Mouse (Mus musculus) lung, postnatal 0 days (tissue): ENCODE results near the gene Usp50. TPM values are rescaled to one million over a fixed set of nuclear protein-coding genes. Genes with fewer than 3 reads are reported as not detected.

Experiments used
- ATAC-seq: fragments of 200-750 bp; cut with Nextera tagmentation; 2 replicates; pipeline ENCODE4 v1.8.0; 2017; ENCODE audit warnings: moderate library complexity
- DNase-seq: peaks from one replicate; pipeline ENCODE4 v3.0.0-alpha.2; 2016; ENCODE audit warnings: low spot score
- H3K27ac ChIP-seq: fragments of 300-500 bp; sonication (generic); 2 replicates; pipeline ENCODE4 v1.5.1; 2014; ENCODE audit warnings: antibody characterized with exemption, mild to moderate bottlenecking, low read length, mixed read lengths
- H3K27me3 ChIP-seq: fragments of 300-500 bp; sonication (generic); replicated peaks from 2 replicates; pipeline ENCODE4 v1.6.1; 2014; ENCODE audit warnings: low read length, mixed read lengths; ENCODE audit not compliant: insufficient read depth
- H3K36me3 ChIP-seq: fragments of 300-500 bp; sonication (generic); 2 replicates; pipeline ENCODE4 v1.6.1; 2014; ENCODE audit warnings: low read length, mixed read lengths; ENCODE audit not compliant: insufficient read depth
- H3K4me1 ChIP-seq: fragments of 300-500 bp; sonication (generic); 2 replicates; pipeline ENCODE4 v1.6.1; 2014; ENCODE audit warnings: antibody characterized with exemption, low read depth, low read length, mixed read lengths; ENCODE audit not compliant: insufficient read depth
- H3K4me2 ChIP-seq: fragments of 300-500 bp; sonication (generic); replicated peaks from 2 replicates; pipeline ENCODE4 v1.6.1; 2014; ENCODE audit warnings: low read depth, mild to moderate bottlenecking, low read length, moderate library complexity, mixed read lengths
- H3K4me3 ChIP-seq: fragments of 300-500 bp; sonication (generic); 2 replicates; pipeline ENCODE4 v1.5.1; 2014; ENCODE audit warnings: low read depth, low read length
- H3K9ac ChIP-seq: fragments of 300-500 bp; sonication (generic); replicated peaks from 2 replicates; pipeline ENCODE4 v1.6.1; 2014; ENCODE audit warnings: low read depth, mild to moderate bottlenecking
- H3K9me3 ChIP-seq: fragments of 300-500 bp; sonication (generic); 2 replicates; pipeline ENCODE4 v1.6.1; 2016; ENCODE audit warnings: low read length, mixed read lengths
- CTCF ChIP-seq: IDR thresholded peaks from 2 replicates; pipeline ENCODE4 v1.5.1; 2016; ENCODE audit warnings: antibody characterized with exemption, mild to moderate bottlenecking
- EP300 ChIP-seq: IDR thresholded peaks from 2 replicates; pipeline ENCODE4 v1.6.1; 2016; ENCODE audit warnings: antibody characterized with exemption, mild to moderate bottlenecking, control low read depth
- WGBS: fragments of 180-500 bp; shearing (Covaris S2); extraction: QIAGEN DNeasy Blood & Tissue Kit; methylation state at CpG from one replicate; pipeline ENCODE4 v1.1.7; 2014; 5-methylcytosine and 5-hydroxymethylcytosine counted together
- polyA plus RNA-seq: library from polyadenylated mRNA; unstranded; fragments of >200 nt; fragmentation: Nextera tagmentation; extraction: Ambion mirVana; gene quantifications from 2 replicates; pipeline ENCODE4 v1.2.1, GENCODE M21; 2015

Usp50 gene
- polyA plus RNA-seq, 1 experiment from 2014 or later, result 1.6 TPM

- TF ChIP-seq CTCF (no peak), EP300 (no peak)
- no peaks in the 10 kb centered on the region for H3K27me3 ChIP-seq
- DNase-seq, result no peak
- H3K27ac ChIP-seq, result no peak overlapping the region
- no peak overlapping the region for H3K9ac ChIP-seq
- no peak for ATAC-seq
- no peak overlapping the region for H3K4me3 ChIP-seq
- H3K4me2 ChIP-seq, result no peak overlapping the region
- H3K4me1 ChIP-seq, result no peaks in the 10 kb centered on the region
- no peaks in the 10 kb centered on the region for H3K9me3 ChIP-seq
- WGBS, result 54% methylated on average over 4 of the region's 4 CpGs
- H3K36me3 ChIP-seq, result no peaks in the 10 kb centered on the region
Observed at GRCm38 (mm10) chr2:126775951-126776350, 7.3 kb downstream of the Usp50 start.

- no peak overlapping the region for H3K27ac ChIP-seq
- H3K4me3 ChIP-seq, result no peak overlapping the region
- no peaks in the 10 kb centered on the region for H3K36me3 ChIP-seq
- 76% methylated on average over 5 of the region's 5 CpGs for WGBS
- no peak for ATAC-seq
- TF ChIP-seq CTCF (no peak), EP300 (no peak)
- H3K4me1 ChIP-seq, result no peaks in the 10 kb centered on the region
- H3K27me3 ChIP-seq, result no peaks in the 10 kb centered on the region
- H3K9ac ChIP-seq, result no peak overlapping the region
- no peak for DNase-seq
- H3K4me2 ChIP-seq, result no peak overlapping the region
- H3K9me3 ChIP-seq, result no peaks in the 10 kb centered on the region
Observed at GRCm38 (mm10) chr2:126772217-126772616, 11.1 kb downstream of the Usp50 start.

GRCm38 (mm10) chr2:126769431-126770181 is 13.7 kb downstream of the Usp50 start:
- 56% methylated on average over 19 of the region's 19 CpGs for WGBS
- Histone ChIP-seq H3K27ac (no peak overlapping the region), H3K4me1 (no peaks in the 10 kb centered on the region), H3K36me3 (no peaks in the 10 kb centered on the region), H3K9me3 (no peaks in the 10 kb centered on the region), H3K9ac (no peak overlapping the region), H3K4me3 (no peak overlapping the region), H3K27me3 (no peaks in the 10 kb centered on the region), H3K4me2 (no peak overlapping the region)
- DNase-seq, result no peak
- TF ChIP-seq CTCF, result no peak
- TF ChIP-seq EP300, result no peak
- ATAC-seq, result no peak

- 63% methylated on average over 4 of the region's 4 CpGs for WGBS
Observed at GRCm38 (mm10) chr2:126768194-126768593, 15.1 kb downstream of the Usp50 start.

GRCm38 (mm10) chr2:126767599-126767998 is 15.7 kb downstream of the Usp50 start:
- Histone ChIP-seq H3K27ac (no peak overlapping the region), H3K27me3 (no peaks in the 10 kb centered on the region), H3K36me3 (peaks cover 1% of the 10 kb centered on the region), H3K9me3 (no peaks in the 10 kb centered on the region), H3K4me2 (no peak overlapping the region), H3K4me1 (no peaks in the 10 kb centered on the region), H3K4me3 (no peak overlapping the region), H3K9ac (no peak overlapping the region)
- ATAC-seq (no peak), DNase-seq (no peak)
- TF ChIP-seq CTCF, result peak; percentile 25
- no peak for TF ChIP-seq EP300
- WGBS, result 93% methylated on average over 3 of the region's 3 CpGs

More at GRCm38 (mm10) chr2:126768194-126768593, 15.1 kb downstream of the Usp50 start:
- no peaks in the 10 kb centered on the region for H3K4me1 ChIP-seq
- H3K27ac ChIP-seq, result no peak overlapping the region
- DNase-seq (no peak), ATAC-seq (no peak)
- TF ChIP-seq EP300, result no peak
- TF ChIP-seq CTCF, result peak; percentile 36
- no peaks in the 10 kb centered on the region for H3K9me3 ChIP-seq
- H3K4me3 ChIP-seq, result no peak overlapping the region
- no peaks in the 10 kb centered on the region for H3K27me3 ChIP-seq
- H3K4me2 ChIP-seq, result no peak overlapping the region
- H3K9ac ChIP-seq, result no peak overlapping the region
- no peaks in the 10 kb centered on the region for H3K36me3 ChIP-seq

- Histone ChIP-seq H3K4me3 (no peak overlapping the region), H3K27me3 (no peaks in the 10 kb centered on the region), H3K4me2 (no peak overlapping the region), H3K4me1 (no peaks in the 10 kb centered on the region), H3K36me3 (peaks cover 11% of the 10 kb centered on the region), H3K9me3 (no peaks in the 10 kb centered on the region), H3K9ac (no peak overlapping the region), H3K27ac (no peak overlapping the region)
- 36% methylated on average over 11 of the region's 11 CpGs for WGBS
- ATAC-seq, result peak; percentile 37
- DNase-seq, result peak; percentile 16
- no peak for TF ChIP-seq EP300
- TF ChIP-seq CTCF, result no peak
Observed at GRCm38 (mm10) chr2:126765867-126766582, 17.2 kb downstream of the Usp50 start.
